Mouse (Mus musculus): ENCODE results near the gene Rarg. TPM values are rescaled to one million over a fixed set of nuclear protein-coding genes. Genes with fewer than 3 reads are reported as not detected.

The Rarg gene
- polyA plus RNA-seq, 1 experiment from 2014 or later: 10.1 TPM

- no peak overlapping the region for H3K4me2 ChIP-seq
- H3K9me3 ChIP-seq (ENCODE audit: control insufficient read depth, low read length): no peaks in the 10 kb centered on the region
- H3K9ac ChIP-seq (ENCODE audit: low read length): no peak overlapping the region
- no peak overlapping the region for H3K4me3 ChIP-seq (ENCODE audit: low read depth, low read length)
- H3K4me1 ChIP-seq (ENCODE audit: control insufficient read depth, insufficient read depth, low read length): peaks cover 9% of the 10 kb centered on the region
- H3K27ac ChIP-seq (ENCODE audit: low read depth, low read length): no peak overlapping the region
- no peak for ATAC-seq (ENCODE audit: low FRiP score)
- DNase-seq (ENCODE audit: low spot score, missing footprints): no peak
- peaks cover 15% of the 10 kb centered on the region for H3K27me3 ChIP-seq (ENCODE audit: control insufficient read depth, insufficient read depth, low read length)
- no peaks in the 10 kb centered on the region for H3K36me3 ChIP-seq (ENCODE audit: control insufficient read depth, insufficient read depth, low read length)
- WGBS: 54% methylated on average over 7 of the region's 7 CpGs
Measured at GRCm38 (mm10) chr15:102262582-102262981, 5.3 kb upstream of the Rarg start.

- Histone ChIP-seq H3K27ac (ENCODE audit: low read depth, low read length) (no peak overlapping the region), H3K9me3 (ENCODE audit: control insufficient read depth, low read length) (no peaks in the 10 kb centered on the region), H3K4me1 (ENCODE audit: control insufficient read depth, insufficient read depth, low read length) (peaks cover 16% of the 10 kb centered on the region), H3K36me3 (ENCODE audit: control insufficient read depth, insufficient read depth, low read length) (no peaks in the 10 kb centered on the region), H3K27me3 (ENCODE audit: control insufficient read depth, insufficient read depth, low read length) (peaks cover 34% of the 10 kb centered on the region), H3K4me3 (ENCODE audit: low read depth, low read length) (no peak overlapping the region), H3K4me2 (peak overlapping the region; percentile 74; the same call in 1 of the 2 replicates), H3K9ac (ENCODE audit: low read length) (no peak overlapping the region)
- ATAC-seq (ENCODE audit: low FRiP score) (no peak), DNase-seq (ENCODE audit: low spot score, missing footprints) (peak; percentile 89)
- WGBS: 11% methylated on average over 8 of the region's 11 CpGs
Measured at GRCm38 (mm10) chr15:102258581-102259253, 1.4 kb upstream of the Rarg start.

GRCm38 (mm10) chr15:102258076-102258470 is 756 bp upstream of the Rarg start:
- Histone ChIP-seq H3K4me2 (peak overlapping the region; percentile 74), H3K4me3 (ENCODE audit: low read depth, low read length) (peak overlapping the region; percentile 49; the same call in 1 of the 2 replicates), H3K27ac (ENCODE audit: low read depth, low read length) (no peak overlapping the region), H3K9me3 (ENCODE audit: control insufficient read depth, low read length) (no peaks in the 10 kb centered on the region), H3K27me3 (ENCODE audit: control insufficient read depth, insufficient read depth, low read length) (peaks cover 34% of the 10 kb centered on the region), H3K4me1 (ENCODE audit: control insufficient read depth, insufficient read depth, low read length) (peaks cover 16% of the 10 kb centered on the region), H3K36me3 (ENCODE audit: control insufficient read depth, insufficient read depth, low read length) (no peaks in the 10 kb centered on the region), H3K9ac (ENCODE audit: low read length) (no peak overlapping the region)
- ATAC-seq (ENCODE audit: low FRiP score) (no peak), DNase-seq (ENCODE audit: low spot score, missing footprints) (peak; percentile 92)
- WGBS: 3% methylated on average over 12 of the region's 12 CpGs

GRCm38 (mm10) chr15:102256431-102257201 is 701 bp downstream of the Rarg start:
- H3K27ac ChIP-seq (ENCODE audit: low read depth, low read length): no peak overlapping the region
- ATAC-seq (ENCODE audit: low FRiP score): no peak; the same call in 1 of the 2 replicates
- H3K4me3 ChIP-seq (ENCODE audit: low read depth, low read length): peak overlapping the region; percentile 49
- peak; percentile 93 for DNase-seq (ENCODE audit: low spot score, missing footprints)
- H3K36me3 ChIP-seq (ENCODE audit: control insufficient read depth, insufficient read depth, low read length): no peaks in the 10 kb centered on the region
- H3K4me1 ChIP-seq (ENCODE audit: control insufficient read depth, insufficient read depth, low read length): peaks cover 16% of the 10 kb centered on the region
- WGBS: 7% methylated on average over 22 of the region's 22 CpGs
- H3K9ac ChIP-seq (ENCODE audit: low read length): peak overlapping the region; percentile 63
- H3K27me3 ChIP-seq (ENCODE audit: control insufficient read depth, insufficient read depth, low read length): peaks cover 34% of the 10 kb centered on the region
- H3K9me3 ChIP-seq (ENCODE audit: control insufficient read depth, low read length): no peaks in the 10 kb centered on the region
- H3K4me2 ChIP-seq: peak overlapping the region; percentile 74

GRCm38 (mm10) chr15:102255547-102256255 is 1.6 kb downstream of the Rarg start:
- H3K27ac ChIP-seq (ENCODE audit: low read depth, low read length): no peak overlapping the region
- no peak overlapping the region for H3K4me3 ChIP-seq (ENCODE audit: low read depth, low read length)
- H3K36me3 ChIP-seq (ENCODE audit: control insufficient read depth, insufficient read depth, low read length): no peaks in the 10 kb centered on the region
- no peak overlapping the region for H3K4me2 ChIP-seq
- H3K9me3 ChIP-seq (ENCODE audit: control insufficient read depth, low read length): no peaks in the 10 kb centered on the region
- H3K4me1 ChIP-seq (ENCODE audit: control insufficient read depth, insufficient read depth, low read length): peaks cover 16% of the 10 kb centered on the region
- DNase-seq (ENCODE audit: low spot score, missing footprints) (peak; percentile 81), ATAC-seq (ENCODE audit: low FRiP score) (no peak)
- H3K9ac ChIP-seq (ENCODE audit: low read length): no peak overlapping the region
- 51% methylated on average over 14 of the region's 14 CpGs for WGBS
- peaks cover 34% of the 10 kb centered on the region for H3K27me3 ChIP-seq (ENCODE audit: control insufficient read depth, insufficient read depth, low read length)

- 59% methylated on average over 5 of the region's 5 CpGs for WGBS
- H3K9ac ChIP-seq (ENCODE audit: low read length): no peak overlapping the region
- peak; percentile 79 for DNase-seq (ENCODE audit: low spot score, missing footprints)
- peaks cover 42% of the 10 kb centered on the region for H3K27me3 ChIP-seq (ENCODE audit: control insufficient read depth, insufficient read depth, low read length)
- peaks cover 19% of the 10 kb centered on the region for H3K4me1 ChIP-seq (ENCODE audit: control insufficient read depth, insufficient read depth, low read length)
- H3K9me3 ChIP-seq (ENCODE audit: control insufficient read depth, low read length): no peaks in the 10 kb centered on the region
- no peak overlapping the region for H3K4me3 ChIP-seq (ENCODE audit: low read depth, low read length)
- ATAC-seq (ENCODE audit: low FRiP score): no peak
- no peak overlapping the region for H3K27ac ChIP-seq (ENCODE audit: low read depth, low read length)
- no peaks in the 10 kb centered on the region for H3K36me3 ChIP-seq (ENCODE audit: control insufficient read depth, insufficient read depth, low read length)
- no peak overlapping the region for H3K4me2 ChIP-seq
Measured at GRCm38 (mm10) chr15:102250521-102250920, 6.8 kb downstream of the Rarg start.

- Histone ChIP-seq H3K9ac (ENCODE audit: low read length) (peak overlapping the region; percentile 30; the same call in 1 of the 2 replicates), H3K4me3 (ENCODE audit: low read depth, low read length) (no peak overlapping the region)
- DNase-seq (ENCODE audit: low spot score, missing footprints): peak; percentile 81
Measured at GRCm38 (mm10) chr15:102249967-102250366, 7.3 kb downstream of the Rarg start.

GRCm38 (mm10) chr15:102249251-102249691 is 8.0 kb downstream of the Rarg start:
- Histone ChIP-seq H3K9me3 (ENCODE audit: control insufficient read depth, low read length) (no peaks in the 10 kb centered on the region), H3K9ac (ENCODE audit: low read length) (peak overlapping the region; percentile 30; the same call in 1 of the 2 replicates), H3K4me2 (no peak overlapping the region), H3K27ac (ENCODE audit: low read depth, low read length) (no peak overlapping the region), H3K36me3 (ENCODE audit: control insufficient read depth, insufficient read depth, low read length) (no peaks in the 10 kb centered on the region), H3K4me1 (ENCODE audit: control insufficient read depth, insufficient read depth, low read length) (peaks cover 21% of the 10 kb centered on the region), H3K27me3 (ENCODE audit: control insufficient read depth, insufficient read depth, low read length) (peaks cover 52% of the 10 kb centered on the region), H3K4me3 (ENCODE audit: low read depth, low read length) (no peak overlapping the region)
- 4% methylated on average over 13 of the region's 13 CpGs for WGBS
- ATAC-seq (ENCODE audit: low FRiP score) (no peak), DNase-seq (ENCODE audit: low spot score, missing footprints) (peak; percentile 87)

More at GRCm38 (mm10) chr15:102249967-102250366, 7.3 kb downstream of the Rarg start:
- WGBS: 46% methylated on average over 9 of the region's 9 CpGs
- Histone ChIP-seq H3K4me2 (no peak overlapping the region), H3K36me3 (ENCODE audit: control insufficient read depth, insufficient read depth, low read length) (no peaks in the 10 kb centered on the region), H3K27ac (ENCODE audit: low read depth, low read length) (no peak overlapping the region), H3K9me3 (ENCODE audit: control insufficient read depth, low read length) (no peaks in the 10 kb centered on the region), H3K27me3 (ENCODE audit: control insufficient read depth, insufficient read depth, low read length) (peaks cover 47% of the 10 kb centered on the region), H3K4me1 (ENCODE audit: control insufficient read depth, insufficient read depth, low read length) (peaks cover 21% of the 10 kb centered on the region)
- no peak for ATAC-seq (ENCODE audit: low FRiP score)

All from midbrain, embryonic 11.5 days (tissue).